Mouse (Mus musculus) C2C12 (cell line): Measurements from ENCODE around the gene Paics.

ENCODE experiments used
- CTCF ChIP-seq: IDR thresholded peaks from one replicate; pipeline ENCODE4 v1.5.1; 2011; ENCODE audit not compliant: control insufficient read depth, insufficient read depth, insufficient read length
- MAX ChIP-seq: IDR thresholded peaks from one replicate; pipeline ENCODE4 v1.6.1; 2011; ENCODE audit warnings: mild to moderate bottlenecking, control low read depth
- USF1 ChIP-seq: IDR thresholded peaks from one replicate; pipeline ENCODE4 v1.6.1; 2011; ENCODE audit warnings: low read depth, mild to moderate bottlenecking, control low read depth, moderate library complexity

DNA sequence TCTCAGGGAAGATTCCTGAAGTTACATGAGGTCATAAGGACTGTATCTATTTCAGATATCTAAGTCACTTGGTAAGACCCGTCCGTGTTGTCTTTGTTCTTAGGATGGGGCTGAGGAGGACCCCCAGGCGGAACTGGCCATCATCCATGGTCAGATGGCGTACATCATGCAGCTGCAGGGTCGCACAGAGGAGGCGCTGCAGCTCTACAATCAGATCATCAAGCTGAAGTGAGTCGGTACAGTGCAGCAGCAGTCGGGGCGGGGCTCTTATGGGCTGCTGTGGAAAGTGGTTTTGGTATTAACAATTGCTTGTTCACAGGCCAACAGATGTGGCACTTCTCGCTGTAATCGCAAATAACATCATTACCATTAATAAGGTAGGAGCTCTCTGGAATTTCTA, 32.9 kb downstream of the Paics start:
- TF ChIP-seq CTCF (no peak), MAX (no peak), USF1 (no peak)
